Mouse (Mus musculus) frontal cortex, postnatal 25 days (tissue): Measurements from ENCODE around the gene Clec11a.

Experiments
- DNase-seq, 2 experiments: peaks; one replicate each; pipeline ENCODE4 v3.0.0; 2022; ENCODE audit warnings: low spot score in 2 of 2

Clec11a gene

DNA sequence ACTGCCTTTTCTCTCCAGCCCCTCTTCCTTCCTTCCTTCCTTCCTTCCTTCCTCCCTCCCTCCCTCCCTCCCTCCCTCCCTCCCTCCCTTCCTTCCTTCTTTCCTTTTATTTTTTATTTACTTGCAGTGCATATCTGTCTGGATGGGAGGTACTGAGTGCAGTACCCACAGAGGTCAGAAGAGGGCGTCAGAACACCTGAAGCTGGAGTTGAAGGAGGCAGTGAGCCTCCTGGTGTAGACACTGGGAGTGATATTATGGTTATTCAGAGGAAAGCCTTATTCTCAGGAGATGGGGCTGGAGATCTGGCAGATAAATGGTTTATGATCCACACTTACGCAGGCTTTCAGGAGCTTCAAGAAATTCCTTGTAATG lies 29.5 kb downstream of the Clec11a start:
- peak in 1 of 2 experiments; percentile 37 for DNase-seq

GRCm38 (mm10) chr7:44276461-44277249 lies 30.0 kb downstream of the Clec11a start:
- DNase-seq: no peak

GRCm38 (mm10) chr7:44275546-44275945 lies 31.2 kb downstream of the Clec11a start:
- DNase-seq: no peak

DNA sequence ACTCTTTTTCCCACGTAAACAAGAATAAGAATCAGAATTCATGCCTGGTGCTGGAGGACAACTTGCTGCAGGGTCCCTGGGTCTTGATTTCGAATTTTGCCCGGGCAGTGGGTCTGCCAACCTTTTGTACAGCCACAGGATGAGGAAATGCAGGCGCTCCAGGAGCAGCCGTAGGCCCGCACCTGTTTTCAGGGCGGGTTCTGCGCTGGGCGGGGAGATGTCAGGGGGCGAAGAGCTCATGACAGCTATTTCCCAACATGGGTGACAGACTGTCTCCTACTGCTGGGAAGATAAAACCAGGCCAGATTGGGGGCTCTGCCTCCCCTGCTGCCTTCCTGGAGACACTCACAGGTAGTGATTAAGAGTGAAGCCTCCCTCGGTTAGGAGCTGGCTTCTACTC lies 32.6 kb downstream of the Clec11a start:
- no peak for DNase-seq

DNA sequence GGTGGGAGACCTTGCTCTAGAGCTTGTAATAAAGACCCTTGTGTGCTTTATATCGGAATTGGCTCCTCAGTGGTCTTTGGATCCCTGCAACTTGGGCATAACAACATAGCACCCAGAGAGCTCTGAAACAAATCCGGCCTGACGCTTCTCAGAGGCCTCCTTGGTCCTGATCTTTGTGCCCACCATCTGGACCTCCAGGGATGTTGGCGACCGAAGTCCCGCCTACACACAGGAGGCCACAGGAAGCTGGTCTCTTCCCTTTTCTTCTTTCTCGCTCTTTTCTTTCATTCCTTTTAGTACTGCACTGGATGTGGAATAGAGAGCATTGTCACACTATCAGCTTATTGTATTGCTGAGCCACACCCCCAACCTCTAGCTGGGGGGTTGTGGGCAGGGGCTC lies 33.3 kb downstream of the Clec11a start:
- DNase-seq: no peak

DNA sequence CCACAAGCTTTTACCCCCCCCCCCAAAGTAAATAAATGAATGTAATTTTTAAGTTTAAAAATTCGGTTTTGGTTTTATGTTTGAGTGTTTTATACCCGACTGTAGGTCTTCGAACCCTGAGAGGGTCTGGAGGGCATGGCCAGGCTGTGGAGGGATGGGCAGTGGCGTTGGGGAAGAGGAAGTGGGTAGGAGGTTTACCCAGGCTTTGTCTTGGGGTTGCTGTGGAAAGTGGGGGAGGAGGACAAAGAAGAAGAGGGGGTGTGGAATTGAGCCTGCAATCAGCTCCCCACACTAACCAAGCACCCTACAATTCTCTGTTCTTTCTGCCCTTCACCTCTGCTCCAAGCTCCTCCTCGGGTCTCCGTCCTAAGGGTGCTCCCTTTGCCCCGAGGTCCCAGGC lies 34.2 kb downstream of the Clec11a start:
- no peak for DNase-seq

- no peak for DNase-seq
Measured at GRCm38 (mm10) chr7:44271309-44271708, 35.4 kb downstream of the Clec11a start.

DNA sequence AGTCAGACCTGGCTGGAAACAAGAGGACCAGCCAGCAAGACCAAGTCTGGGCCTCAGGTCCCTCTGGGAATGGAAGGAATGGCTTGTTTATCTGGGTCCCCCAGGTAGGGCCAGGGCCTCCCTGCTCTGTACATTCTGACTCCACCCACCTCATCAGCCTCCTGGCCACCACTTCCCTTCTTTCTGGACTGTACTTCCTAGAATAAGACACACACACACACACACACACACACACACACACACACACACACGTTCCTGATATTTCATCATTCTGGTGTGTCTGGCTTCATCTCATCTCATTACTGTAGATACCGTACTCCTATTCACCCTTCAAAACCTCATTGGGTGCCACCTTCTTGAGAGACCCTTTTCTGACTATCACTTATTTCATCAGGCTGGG lies 37.3 kb downstream of the Clec11a start:
- no peak for DNase-seq

- no peak for DNase-seq
Measured at GRCm38 (mm10) chr7:44268117-44268516, 38.6 kb downstream of the Clec11a start.

- DNase-seq: peak; percentile 99 to 100
Measured at GRCm38 (mm10) chr7:44262791-44263643, 43.7 kb downstream of the Clec11a start.

DNA sequence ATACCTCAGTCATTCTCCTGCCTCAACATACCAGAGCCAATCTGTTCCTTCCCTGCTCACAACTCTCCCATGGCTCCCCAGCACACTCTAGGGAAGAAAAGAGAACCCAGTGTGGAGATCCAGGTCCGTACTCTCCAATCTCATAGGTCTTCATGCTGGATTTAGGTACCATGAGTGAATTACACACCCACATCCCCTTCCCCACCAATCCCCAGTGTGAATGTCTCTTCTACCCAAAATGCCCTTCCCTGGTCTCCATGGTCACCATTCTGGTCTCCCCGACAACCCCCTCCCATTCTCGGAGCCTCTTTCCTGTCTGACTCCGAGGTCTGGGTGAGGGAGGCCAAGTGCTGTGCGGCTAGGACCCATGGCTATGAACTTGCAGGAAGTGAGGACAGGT lies 45.6 kb downstream of the Clec11a start, which contains the start of gene Gm15517:
Gene Gm15517 (plus strand): TSS at position 301 of the 400 bp plus-strand sequence.
- no peak for DNase-seq

- DNase-seq: no peak
Measured at GRCm38 (mm10) chr7:44260410-44260809, 46.3 kb downstream of the Clec11a start.

GRCm38 (mm10) chr7:44257278-44257677 lies 49.4 kb downstream of the Clec11a start, which contains the start of gene Acp4:
Acp4 (minus strand) TSS chr7:44257378.
- DNase-seq: no peak

- DNase-seq: no peak
Measured at GRCm38 (mm10) chr7:44254930-44255329, 51.8 kb downstream of the Clec11a start.

DNA sequence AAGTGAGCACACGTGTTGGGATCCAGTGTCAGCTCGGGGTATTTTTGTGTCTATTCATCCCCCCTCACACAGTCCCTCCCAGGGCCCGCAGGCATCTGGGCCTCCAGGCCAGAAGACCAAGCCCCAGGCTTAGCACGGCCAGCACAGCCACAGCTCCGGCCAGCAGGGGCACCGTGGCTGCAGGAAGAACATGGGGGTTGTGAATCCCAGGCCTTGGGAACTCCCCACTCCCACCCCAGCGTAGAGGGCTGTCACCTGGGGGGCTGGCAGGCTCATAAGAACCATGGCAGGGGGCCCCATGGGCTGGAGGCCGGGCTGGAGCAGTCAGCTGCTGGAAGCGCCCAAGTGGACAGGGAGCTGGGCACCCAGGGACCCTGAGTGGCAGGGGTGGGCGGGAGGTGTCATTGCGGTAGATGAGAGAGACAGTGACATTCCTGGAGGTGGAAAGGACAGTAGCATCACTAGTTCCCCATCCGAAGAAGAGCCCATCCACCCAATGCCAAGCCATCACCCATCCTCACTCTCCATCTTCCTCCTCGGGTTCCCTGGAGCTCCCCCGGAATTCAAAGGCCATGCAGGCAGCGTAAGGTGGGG lies 53.6 kb downstream of the Clec11a start:
- no peak for DNase-seq
